Mouse (Mus musculus): ENCODE data around the gene Zfp946. TPM values are rescaled to one million over a fixed set of nuclear protein-coding genes. Genes with fewer than 3 reads are reported as not detected.

The Zfp946 gene
- 20.5 and 20.6 TPM in 2 replicates for polyA plus RNA-seq (2016; fragmentation: Nextera tagmentation; extraction: Ambion mirVana)

DNA sequence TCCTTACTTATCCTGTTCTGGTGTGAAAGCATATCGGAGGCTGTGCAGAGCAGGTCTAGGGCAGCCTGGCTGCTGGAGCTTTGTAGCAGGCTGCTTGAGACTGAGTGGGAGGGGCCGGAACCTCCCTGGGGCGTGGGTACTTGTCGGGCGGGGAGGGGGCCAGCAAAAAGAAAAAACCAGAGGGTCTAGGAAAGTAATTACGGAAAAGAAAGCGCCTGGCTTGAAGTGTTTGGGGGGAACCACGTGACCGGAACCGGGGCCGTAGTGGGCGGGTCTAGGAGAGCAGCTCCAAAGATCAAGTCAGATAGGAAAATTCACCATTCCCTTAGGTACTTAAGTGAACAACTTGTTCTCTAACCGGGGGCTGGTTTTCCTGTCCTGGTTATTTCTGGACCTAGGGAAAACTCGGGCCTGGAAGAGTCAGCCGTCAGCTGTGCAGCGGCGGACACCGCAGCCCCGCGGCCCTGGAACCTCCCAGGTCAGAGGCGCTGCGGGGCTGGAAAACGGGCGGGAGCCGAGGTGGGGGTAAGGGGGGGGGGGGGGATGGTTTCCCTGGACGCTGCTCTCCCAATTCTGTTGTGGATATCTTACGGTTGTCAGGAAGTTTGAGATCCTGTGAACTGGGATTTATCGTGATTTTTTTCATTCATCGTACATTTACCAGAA lies at the start of gene Zfp946:
Zfp946 (plus strand) TSS at position 271 of the 666 bp plus-strand sequence.
- 0 out of 2 replicates have a peak, but pooled peaks cover 4% of the 10 kb centered on the region for H3K4me1 ChIP-seq
- peak within 1 kb of the TSS; percentile 82 for H3K27ac ChIP-seq
- H3K9me3 ChIP-seq: no peaks in the 10 kb centered on the region
- H3K36me3 ChIP-seq: no peaks in the 10 kb centered on the region
- WGBS: under 1% methylated on average over 29 of the region's 29 CpGs
- peak within 1 kb of the TSS; percentile 70 for H3K9ac ChIP-seq
- H3K4me3 ChIP-seq: peak within 1 kb of the TSS; percentile 55
- peak; percentile 97 for ATAC-seq (ENCODE audit: insufficient number of reproducible peaks, insufficient read depth, low FRiP score, low TSS enrichment)
- peak within 1 kb of the TSS; percentile 51 for H3K4me2 ChIP-seq (replicated peaks)
- H3K27me3 ChIP-seq: no peaks in the 10 kb centered on the region

- Histone ChIP-seq H3K9me3 (no peaks in the 10 kb centered on the region), H3K27ac (no peak overlapping the region), H3K9ac (no peak overlapping the region), H3K4me3 (no peak overlapping the region), H3K4me2 (replicated peaks) (no peak overlapping the region), H3K27me3 (no peaks in the 10 kb centered on the region), H3K36me3 (no peaks in the 10 kb centered on the region), H3K4me1 (no peaks in the 10 kb centered on the region)
- WGBS: 77% methylated on average over 2 of the region's 2 CpGs
- ATAC-seq (ENCODE audit: insufficient number of reproducible peaks, insufficient read depth, low FRiP score, low TSS enrichment): no peak
Observed at GRCm38 (mm10) chr17:22410756-22411155, 13.3 kb upstream of the Zfp946 start.

GRCm38 (mm10) chr17:22417510-22417909 lies 6.5 kb upstream of the Zfp946 start:
- H3K9ac ChIP-seq: no peak overlapping the region
- ATAC-seq (ENCODE audit: insufficient number of reproducible peaks, insufficient read depth, low FRiP score, low TSS enrichment): no peak
- H3K36me3 ChIP-seq: no peaks in the 10 kb centered on the region
- no peaks in the 10 kb centered on the region for H3K9me3 ChIP-seq
- under 1% methylated on average over 3 of the region's 3 CpGs for WGBS
- no peak overlapping the region for H3K4me3 ChIP-seq
- H3K27me3 ChIP-seq: no peaks in the 10 kb centered on the region
- no peak overlapping the region for H3K4me2 ChIP-seq (replicated peaks)
- no peaks in the 10 kb centered on the region for H3K4me1 ChIP-seq
- H3K27ac ChIP-seq: no peak overlapping the region

GRCm38 (mm10) chr17:22424636-22425354 lies 773 bp downstream of the Zfp946 start:
- H3K4me1 ChIP-seq: 0 out of 2 replicates have a peak, but pooled peaks cover 4% of the 10 kb centered on the region
- H3K9me3 ChIP-seq: no peaks in the 10 kb centered on the region
- peak overlapping the region; percentile 51 for H3K4me2 ChIP-seq (replicated peaks)
- peak overlapping the region; percentile 70 for H3K9ac ChIP-seq
- 5% methylated on average over 12 of the region's 12 CpGs for WGBS
- no peaks in the 10 kb centered on the region for H3K27me3 ChIP-seq
- no peak for ATAC-seq (ENCODE audit: insufficient number of reproducible peaks, insufficient read depth, low FRiP score, low TSS enrichment)
- H3K27ac ChIP-seq: peak overlapping the region; percentile 82; the same call in 1 of the 2 replicates
- H3K36me3 ChIP-seq: no peaks in the 10 kb centered on the region
- peak overlapping the region; percentile 55 for H3K4me3 ChIP-seq

- H3K4me1 ChIP-seq: no peaks in the 10 kb centered on the region
- no peak overlapping the region for H3K27ac ChIP-seq
- no peaks in the 10 kb centered on the region for H3K27me3 ChIP-seq
- peaks cover 4% of the 10 kb centered on the region; the same call in 1 of the 2 replicates for H3K36me3 ChIP-seq
- no peak for ATAC-seq (ENCODE audit: insufficient number of reproducible peaks, insufficient read depth, low FRiP score, low TSS enrichment)
- 95% methylated on average over 3 of the region's 3 CpGs for WGBS
- no peak overlapping the region for H3K4me3 ChIP-seq
- H3K9me3 ChIP-seq: no peaks in the 10 kb centered on the region
- no peak overlapping the region for H3K4me2 ChIP-seq (replicated peaks)
- H3K9ac ChIP-seq: no peak overlapping the region
Observed at GRCm38 (mm10) chr17:22447684-22448083, 23.7 kb downstream of the Zfp946 start.

DNA sequence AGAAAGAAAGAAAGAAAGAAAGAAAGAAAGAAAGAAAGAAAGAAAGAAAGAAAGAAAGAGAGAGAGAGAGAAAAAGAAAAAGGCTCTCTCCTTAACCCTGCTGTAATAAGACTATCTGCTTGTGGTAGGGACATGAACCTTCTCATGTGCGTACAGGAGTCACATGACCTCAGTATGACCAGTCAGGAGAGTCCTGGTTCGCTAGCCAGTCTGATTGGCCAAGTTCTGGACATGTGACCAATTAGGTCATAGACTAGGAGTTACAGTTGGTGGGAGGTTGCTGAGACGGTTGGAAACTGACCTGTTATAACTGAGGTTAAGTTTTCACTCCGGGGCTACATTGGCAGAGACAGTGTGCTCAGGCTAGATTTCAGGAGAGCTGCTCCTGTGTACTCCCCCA lies 73.1 kb downstream of the Zfp946 start:
- Histone ChIP-seq H3K27ac (no peak overlapping the region), H3K9ac (no peak overlapping the region), H3K4me1 (no peaks in the 10 kb centered on the region), H3K9me3 (no peaks in the 10 kb centered on the region), H3K27me3 (no peaks in the 10 kb centered on the region), H3K36me3 (no peaks in the 10 kb centered on the region), H3K4me3 (no peak overlapping the region), H3K4me2 (replicated peaks) (no peak overlapping the region)
- ATAC-seq (ENCODE audit: insufficient number of reproducible peaks, insufficient read depth, low FRiP score, low TSS enrichment): no peak
- WGBS: 76% methylated on average over 4 of the region's 4 CpGs

Other genes starting within 250 kb of the Zfp946 start
- 2.4 and 3.0 TPM in 2 replicates for gene Zfp994, start 198.6 kb upstream of the Zfp946 start, polyA plus RNA-seq (2016; fragmentation: Nextera tagmentation; extraction: Ambion mirVana)
- 11.4 and 12.2 TPM in 2 replicates for gene CT030661.1, start 109.4 kb upstream of the Zfp946 start, polyA plus RNA-seq (2016; fragmentation: Nextera tagmentation; extraction: Ambion mirVana)
- 16.3 and 17.1 TPM in 2 replicates for gene Zfp944, start 62.8 kb upstream of the Zfp946 start, polyA plus RNA-seq (2016; fragmentation: Nextera tagmentation; extraction: Ambion mirVana)
- 9.7 and 10.5 TPM in 2 replicates for gene Zfp758, start 62.8 kb upstream of the Zfp946 start, polyA plus RNA-seq (2016; fragmentation: Nextera tagmentation; extraction: Ambion mirVana)
- gene Vmn2r111, start 149.3 kb downstream of the Zfp946 start, polyA plus RNA-seq (2016; fragmentation: Nextera tagmentation; extraction: Ambion mirVana): not detected in 2 replicates
- not detected in 2 replicates for gene Vmn2r112, start 176.7 kb downstream of the Zfp946 start, polyA plus RNA-seq (2016; fragmentation: Nextera tagmentation; extraction: Ambion mirVana)

All from embryonic facial prominence, embryonic 12.5 days (tissue).